Mouse (Mus musculus) hindbrain, embryonic 13.5 days (tissue): ENCODE results near the gene Dnah3. TPM values are rescaled to one million over a fixed set of nuclear protein-coding genes. Genes with fewer than 3 reads are reported as not detected.

Source experiments
- ATAC-seq: fragments of 200-750 bp; cut with Nextera tagmentation; 2 replicates; pipeline ENCODE4 v1.8.0; 2017; ENCODE audit warnings: moderate TSS enrichment; ENCODE audit not compliant: low FRiP score
- H3K27ac ChIP-seq: fragments of 300-500 bp; sonication (generic); 2 replicates; pipeline ENCODE4 v1.5.1; 2015; ENCODE audit warnings: inconsistent platforms, mild to moderate bottlenecking, moderate library complexity
- H3K27me3 ChIP-seq: fragments of 300-500 bp; sonication (generic); 2 replicates; pipeline ENCODE4 v1.6.1; 2015; ENCODE audit warnings: mild to moderate bottlenecking, inconsistent platforms
- H3K36me3 ChIP-seq: fragments of 300-500 bp; sonication (generic); 2 replicates; pipeline ENCODE4 v1.6.1; 2015; ENCODE audit warnings: mild to moderate bottlenecking, inconsistent platforms
- H3K4me1 ChIP-seq: fragments of 300-500 bp; sonication (generic); replicated peaks from 2 replicates; pipeline ENCODE4 v1.6.1; 2015; ENCODE audit warnings: inconsistent platforms
- H3K4me2 ChIP-seq: fragments of 300-500 bp; sonication (generic); 2 replicates; pipeline ENCODE4 v1.6.1; 2015; ENCODE audit warnings: inconsistent platforms, mild to moderate bottlenecking, moderate library complexity
- H3K4me3 ChIP-seq: fragments of 300-500 bp; sonication (generic); 2 replicates; pipeline ENCODE4 v1.5.1; 2015; ENCODE audit warnings: mild to moderate bottlenecking, inconsistent platforms
- H3K9ac ChIP-seq: fragments of 300-500 bp; sonication (generic); 2 replicates; pipeline ENCODE4 v1.6.1; 2015; ENCODE audit warnings: mild to moderate bottlenecking, inconsistent platforms
- H3K9me3 ChIP-seq: fragments of 300-500 bp; sonication (generic); 2 replicates; pipeline ENCODE4 v1.6.1; 2016; ENCODE audit warnings: inconsistent platforms
- WGBS: fragments of 180-500 bp; shearing (Covaris S2); methylation state at CpG from one replicate; pipeline ENCODE4 v1.1.7; 2015; 5-methylcytosine and 5-hydroxymethylcytosine counted together
- polyA plus RNA-seq: library from polyadenylated mRNA; unstranded; fragments of >200 nt; fragmentation: Nextera tagmentation; extraction: Ambion mirVana; gene quantifications from 2 replicates; pipeline ENCODE4 v1.2.1, GENCODE M21; 2015

Dnah3 gene
- polyA plus RNA-seq, 1 experiment from 2014 or later, result 0.10 TPM

- no peak within 1 kb of the TSS for H3K27ac ChIP-seq
- H3K4me3 ChIP-seq, result peak within 1 kb of the TSS; percentile 52
- peaks cover 14% of the 10 kb centered on the region for H3K4me1 ChIP-seq
- WGBS, result 1% methylated on average over 42 of the region's 42 CpGs
- ATAC-seq, result peak; percentile 81
- peak within 1 kb of the TSS; percentile 80 for H3K4me2 ChIP-seq
- peak within 1 kb of the TSS; percentile 75 for H3K9ac ChIP-seq
- no peaks in the 10 kb centered on the region for H3K36me3 ChIP-seq
- H3K9me3 ChIP-seq, result no peaks in the 10 kb centered on the region
- peaks cover 15% of the 10 kb centered on the region; the same call in 1 of the 2 replicates for H3K27me3 ChIP-seq
These were observed 7.3 kb upstream of the Dnah3 start, which contains the start of gene Tmem159 for GRCm38 (mm10) chr7:120102164-120102972. Tmem159 (plus strand) TSS chr7:120102353.

- Histone ChIP-seq H3K36me3 (no peaks in the 10 kb centered on the region), H3K4me1 (peaks cover 11% of the 10 kb centered on the region), H3K27me3 (peaks cover 16% of the 10 kb centered on the region; the same call in 1 of the 2 replicates), H3K4me2 (no peak overlapping the region), H3K9ac (no peak overlapping the region), H3K27ac (no peak overlapping the region), H3K9me3 (no peaks in the 10 kb centered on the region), H3K4me3 (no peak overlapping the region)
- no peak for ATAC-seq
- WGBS, result 21% methylated on average over 9 of the region's 9 CpGs
These were observed 3.3 kb upstream of the Dnah3 start for GRCm38 (mm10) chr7:120098403-120098802.

DNA sequence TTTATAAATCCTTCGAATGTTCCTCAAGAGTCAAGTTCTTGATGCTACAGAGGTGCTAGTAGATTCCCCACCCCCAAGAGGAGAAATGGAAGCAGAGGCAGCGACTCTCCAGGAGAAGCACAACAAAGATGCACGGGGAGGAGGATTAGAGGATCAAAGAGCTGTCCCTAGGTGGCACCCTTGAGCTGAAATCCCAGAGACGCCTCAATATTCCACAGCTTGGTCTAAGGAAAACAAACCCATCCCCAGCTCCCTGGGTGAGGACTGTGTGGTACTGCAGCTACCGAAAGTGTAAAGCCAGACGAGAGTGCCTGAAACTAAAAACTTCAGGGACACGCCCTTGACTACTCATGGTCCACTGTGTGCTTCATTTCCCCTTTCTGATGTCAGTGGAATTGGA lies 2.8 kb upstream of the Dnah3 start:
- H3K4me2 ChIP-seq, result no peak overlapping the region
- H3K9ac ChIP-seq, result no peak overlapping the region
- H3K36me3 ChIP-seq, result no peaks in the 10 kb centered on the region
- H3K4me3 ChIP-seq, result no peak overlapping the region
- peak; percentile 30; the same call in 1 of the 2 replicates for ATAC-seq
- peaks cover 10% of the 10 kb centered on the region; the same call in 1 of the 2 replicates for H3K27me3 ChIP-seq
- H3K4me1 ChIP-seq, result peaks cover 6% of the 10 kb centered on the region
- H3K9me3 ChIP-seq, result no peaks in the 10 kb centered on the region
- WGBS, result 9% methylated on average over 7 of the region's 7 CpGs
- no peak overlapping the region for H3K27ac ChIP-seq

GRCm38 (mm10) chr7:120094216-120094615 lies 864 bp downstream of the Dnah3 start:
- Histone ChIP-seq H3K36me3 (no peaks in the 10 kb centered on the region), H3K4me3 (no peak overlapping the region), H3K27ac (no peak overlapping the region), H3K4me2 (no peak overlapping the region), H3K9me3 (no peaks in the 10 kb centered on the region), H3K27me3 (0 out of 2 replicates have a peak, but pooled peaks cover 4% of the 10 kb centered on the region), H3K4me1 (no peaks in the 10 kb centered on the region), H3K9ac (no peak overlapping the region)
- 91% methylated on average over 3 of the region's 3 CpGs for WGBS
- no peak for ATAC-seq

- 52% methylated on average over 5 of the region's 5 CpGs for WGBS
- H3K4me2 ChIP-seq, result no peak overlapping the region
- no peak overlapping the region for H3K27ac ChIP-seq
- H3K9ac ChIP-seq, result no peak overlapping the region
- no peaks in the 10 kb centered on the region for H3K36me3 ChIP-seq
- no peaks in the 10 kb centered on the region for H3K9me3 ChIP-seq
- no peak overlapping the region for H3K4me3 ChIP-seq
- ATAC-seq, result no peak
- H3K27me3 ChIP-seq, result 0 out of 2 replicates have a peak, but pooled peaks cover 4% of the 10 kb centered on the region
- H3K4me1 ChIP-seq, result no peaks in the 10 kb centered on the region
These were observed 2.0 kb downstream of the Dnah3 start for GRCm38 (mm10) chr7:120093033-120093432.

- Histone ChIP-seq H3K4me2 (no peak overlapping the region), H3K27ac (no peak overlapping the region), H3K27me3 (no peaks in the 10 kb centered on the region), H3K36me3 (no peaks in the 10 kb centered on the region), H3K4me3 (no peak overlapping the region), H3K9me3 (no peaks in the 10 kb centered on the region), H3K9ac (no peak overlapping the region), H3K4me1 (no peaks in the 10 kb centered on the region)
- no peak for ATAC-seq
- 79% methylated on average over 3 of the region's 3 CpGs for WGBS
These were observed 14.9 kb downstream of the Dnah3 start for GRCm38 (mm10) chr7:120080177-120080576.

DNA sequence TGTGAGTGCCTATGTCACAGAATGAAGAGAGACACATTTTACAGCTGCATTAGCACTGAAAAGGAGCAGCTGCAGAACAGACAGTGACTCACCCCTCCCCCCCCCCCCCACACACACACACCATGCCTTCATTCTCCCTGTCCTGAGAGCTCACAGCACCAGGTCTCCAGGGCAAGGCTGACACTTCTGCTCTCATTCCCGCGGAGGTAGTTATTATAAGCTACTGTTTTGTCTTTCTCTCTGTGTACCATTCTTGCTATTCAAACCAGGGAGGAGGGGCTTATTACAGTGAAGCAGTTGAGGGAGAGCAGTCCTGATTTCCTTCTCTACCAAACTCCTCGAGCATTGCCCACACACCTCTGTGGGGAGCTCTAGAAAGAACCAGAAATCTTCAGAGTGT lies 25.9 kb downstream of the Dnah3 start:
- Histone ChIP-seq H3K4me1 (peaks cover 8% of the 10 kb centered on the region; the same call in 1 of the 2 replicates), H3K4me3 (no peak overlapping the region), H3K27me3 (no peaks in the 10 kb centered on the region), H3K9me3 (no peaks in the 10 kb centered on the region), H3K27ac (no peak overlapping the region), H3K4me2 (no peak overlapping the region), H3K9ac (no peak overlapping the region), H3K36me3 (no peaks in the 10 kb centered on the region)
- 14% methylated on average over 3 of the region's 3 CpGs for WGBS
- peak; percentile 61; the same call in 1 of the 2 replicates for ATAC-seq

DNA sequence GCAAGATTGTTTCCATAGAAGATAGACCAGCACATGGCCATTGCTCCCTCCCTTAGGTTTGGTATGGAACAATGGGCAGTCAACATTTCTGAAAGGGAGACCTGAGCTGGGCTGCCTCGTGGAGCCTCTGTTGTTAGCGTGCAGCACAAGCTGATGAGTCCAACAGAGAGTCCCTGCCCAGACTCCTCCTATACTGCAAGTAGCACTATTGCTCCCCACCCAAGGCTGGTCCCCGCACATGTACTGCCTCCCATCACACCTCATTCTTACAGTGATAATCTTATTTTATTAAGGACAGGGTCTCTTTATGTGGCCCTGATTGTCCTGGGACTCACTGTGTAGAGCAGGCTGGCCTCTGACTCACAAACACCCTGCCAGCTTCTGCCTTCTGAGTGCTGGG lies 27.0 kb downstream of the Dnah3 start:
- Histone ChIP-seq H3K9ac (no peak overlapping the region), H3K4me3 (no peak overlapping the region), H3K27ac (no peak overlapping the region), H3K27me3 (no peaks in the 10 kb centered on the region), H3K4me2 (no peak overlapping the region), H3K36me3 (no peaks in the 10 kb centered on the region), H3K4me1 (peaks cover 8% of the 10 kb centered on the region; the same call in 1 of the 2 replicates), H3K9me3 (no peaks in the 10 kb centered on the region)
- ATAC-seq, result no peak
- WGBS, result 86% methylated on average over 3 of the region's 3 CpGs

GRCm38 (mm10) chr7:120064045-120064444 lies 31.0 kb downstream of the Dnah3 start:
- Histone ChIP-seq H3K27ac (no peak overlapping the region), H3K4me1 (peaks cover 2% of the 10 kb centered on the region; the same call in 1 of the 2 replicates), H3K36me3 (no peaks in the 10 kb centered on the region), H3K27me3 (no peaks in the 10 kb centered on the region), H3K4me3 (no peak overlapping the region), H3K9me3 (no peaks in the 10 kb centered on the region), H3K9ac (no peak overlapping the region), H3K4me2 (no peak overlapping the region)
- whole genome bisulfite sequencing, result 89% methylated on average over 1 of the region's 1 CpGs
- ATAC-seq, result no peak

GRCm38 (mm10) chr7:120055479-120055878 lies 39.6 kb downstream of the Dnah3 start:
- ATAC-seq, result no peak
- WGBS, result 93% methylated on average over 3 of the region's 3 CpGs
- H3K9ac ChIP-seq, result no peak overlapping the region

DNA sequence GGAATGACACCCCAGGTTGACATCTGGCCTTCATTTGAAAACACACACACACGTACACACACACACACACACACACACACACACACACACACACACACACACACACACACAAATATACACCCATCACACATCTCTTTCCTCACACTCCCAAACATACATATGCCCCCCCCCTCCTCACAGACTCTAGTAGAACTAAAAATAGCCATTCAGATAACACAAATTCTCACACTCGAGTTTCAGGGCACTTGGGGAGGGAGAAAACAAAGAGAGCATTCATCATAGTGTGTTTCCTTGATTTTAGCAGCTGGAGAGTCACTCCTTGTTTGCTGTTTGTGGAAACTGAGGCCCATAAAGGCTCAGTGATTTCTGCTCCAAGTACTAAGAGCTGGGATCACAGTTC lies 41.1 kb downstream of the Dnah3 start:
- ATAC-seq, result no peak
- H3K4me1 ChIP-seq, result no peaks in the 10 kb centered on the region
- WGBS, result 53% methylated on average over 2 of the region's 2 CpGs
- no peaks in the 10 kb centered on the region for H3K36me3 ChIP-seq
- no peak overlapping the region for H3K4me3 ChIP-seq
- H3K4me2 ChIP-seq, result no peak overlapping the region
- no peak overlapping the region for H3K27ac ChIP-seq
- H3K27me3 ChIP-seq, result no peaks in the 10 kb centered on the region
- no peaks in the 10 kb centered on the region for H3K9me3 ChIP-seq
- no peak overlapping the region for H3K9ac ChIP-seq

More at GRCm38 (mm10) chr7:120055479-120055878, 39.6 kb downstream of the Dnah3 start:
- Histone ChIP-seq H3K4me1 (no peaks in the 10 kb centered on the region), H3K27me3 (no peaks in the 10 kb centered on the region), H3K4me3 (no peak overlapping the region), H3K27ac (no peak overlapping the region), H3K9me3 (no peaks in the 10 kb centered on the region), H3K4me2 (no peak overlapping the region), H3K36me3 (no peaks in the 10 kb centered on the region)

DNA sequence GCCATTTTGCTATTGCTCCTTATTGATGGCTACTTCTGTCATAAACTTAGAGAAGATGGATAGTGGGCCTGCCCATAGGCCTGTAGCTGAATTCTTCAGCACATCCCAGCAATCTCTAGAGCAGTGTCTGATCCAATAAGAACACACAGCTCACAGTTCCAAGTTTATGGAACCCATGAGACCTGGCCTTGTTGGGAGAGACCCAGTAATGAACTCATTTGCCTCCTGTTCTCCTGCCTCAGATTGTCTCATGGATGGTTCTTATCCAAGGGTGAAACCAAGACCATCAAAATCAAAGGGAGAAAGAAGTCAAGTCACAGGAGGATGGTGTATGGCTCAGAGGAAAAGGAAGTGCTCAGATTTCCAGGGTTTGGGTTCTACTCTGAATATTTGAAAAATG lies 44.6 kb downstream of the Dnah3 start:
- Histone ChIP-seq H3K9me3 (no peaks in the 10 kb centered on the region), H3K27ac (no peak overlapping the region), H3K36me3 (no peaks in the 10 kb centered on the region), H3K4me3 (no peak overlapping the region), H3K27me3 (no peaks in the 10 kb centered on the region), H3K4me1 (no peaks in the 10 kb centered on the region), H3K9ac (no peak overlapping the region), H3K4me2 (no peak overlapping the region)
- no peak for ATAC-seq

- Histone ChIP-seq H3K27ac (no peak overlapping the region), H3K4me3 (no peak overlapping the region), H3K4me1 (no peaks in the 10 kb centered on the region), H3K4me2 (no peak overlapping the region), H3K27me3 (no peaks in the 10 kb centered on the region), H3K9me3 (no peaks in the 10 kb centered on the region), H3K36me3 (no peaks in the 10 kb centered on the region), H3K9ac (no peak overlapping the region)
- ATAC-seq, result no peak
- 78% methylated on average over 3 of the region's 3 CpGs for WGBS
These were observed 51.1 kb downstream of the Dnah3 start for GRCm38 (mm10) chr7:120043990-120044389.
